Mouse (Mus musculus): ENCODE measurements around the gene Myh14.

Gene Myh14

GRCm38 (mm10) chr7:44582709-44583108 lies 87.9 kb downstream of the Myh14 start:
- no peak for DNase-seq (ENCODE audit: low spot score in 2 of 2)

- no peak for DNase-seq (ENCODE audit: low spot score in 2 of 2)
These were observed 89.0 kb downstream of the Myh14 start for GRCm38 (mm10) chr7:44581637-44582036.

GRCm38 (mm10) chr7:44576333-44576844 lies 94.3 kb downstream of the Myh14 start:
- no peak for DNase-seq (ENCODE audit: low spot score in 2 of 2)

GRCm38 (mm10) chr7:44572956-44573484 lies 97.6 kb downstream of the Myh14 start:
- DNase-seq (ENCODE audit: low spot score in 2 of 2), result no peak

GRCm38 (mm10) chr7:44572213-44572701 lies 98.4 kb downstream of the Myh14 start, which contains the start of gene Napsa:
Gene Napsa (plus strand): TSS chr7:44572380.
- DNase-seq (ENCODE audit: low spot score in 2 of 2), result peak; percentile 56 to 65

GRCm38 (mm10) chr7:44571811-44572210 lies 98.8 kb downstream of the Myh14 start:
- DNase-seq (ENCODE audit: low spot score in 2 of 2), result no peak

GRCm38 (mm10) chr7:44570989-44571388 lies 99.7 kb downstream of the Myh14 start:
- DNase-seq (ENCODE audit: low spot score in 2 of 2), result no peak

- no peak for DNase-seq (ENCODE audit: low spot score in 2 of 2)
These were observed 101.8 kb downstream of the Myh14 start for GRCm38 (mm10) chr7:44568803-44569202.

GRCm38 (mm10) chr7:44565414-44565813 lies 105.2 kb downstream of the Myh14 start:
- no peak for DNase-seq (ENCODE audit: low spot score in 2 of 2)

GRCm38 (mm10) chr7:44564486-44564885 lies 106.2 kb downstream of the Myh14 start:
- no peak for DNase-seq (ENCODE audit: low spot score in 2 of 2)

GRCm38 (mm10) chr7:44563284-44563683 lies 107.4 kb downstream of the Myh14 start:
- no peak for DNase-seq (ENCODE audit: low spot score in 2 of 2)

GRCm38 (mm10) chr7:44560435-44561400 lies 109.9 kb downstream of the Myh14 start:
- peak; percentile 68 to 79 for DNase-seq (ENCODE audit: low spot score in 2 of 2)

- DNase-seq (ENCODE audit: low spot score in 2 of 2), result no peak
These were observed 113.0 kb downstream of the Myh14 start for GRCm38 (mm10) chr7:44557629-44558028.
